In the genomic region with DNA sequence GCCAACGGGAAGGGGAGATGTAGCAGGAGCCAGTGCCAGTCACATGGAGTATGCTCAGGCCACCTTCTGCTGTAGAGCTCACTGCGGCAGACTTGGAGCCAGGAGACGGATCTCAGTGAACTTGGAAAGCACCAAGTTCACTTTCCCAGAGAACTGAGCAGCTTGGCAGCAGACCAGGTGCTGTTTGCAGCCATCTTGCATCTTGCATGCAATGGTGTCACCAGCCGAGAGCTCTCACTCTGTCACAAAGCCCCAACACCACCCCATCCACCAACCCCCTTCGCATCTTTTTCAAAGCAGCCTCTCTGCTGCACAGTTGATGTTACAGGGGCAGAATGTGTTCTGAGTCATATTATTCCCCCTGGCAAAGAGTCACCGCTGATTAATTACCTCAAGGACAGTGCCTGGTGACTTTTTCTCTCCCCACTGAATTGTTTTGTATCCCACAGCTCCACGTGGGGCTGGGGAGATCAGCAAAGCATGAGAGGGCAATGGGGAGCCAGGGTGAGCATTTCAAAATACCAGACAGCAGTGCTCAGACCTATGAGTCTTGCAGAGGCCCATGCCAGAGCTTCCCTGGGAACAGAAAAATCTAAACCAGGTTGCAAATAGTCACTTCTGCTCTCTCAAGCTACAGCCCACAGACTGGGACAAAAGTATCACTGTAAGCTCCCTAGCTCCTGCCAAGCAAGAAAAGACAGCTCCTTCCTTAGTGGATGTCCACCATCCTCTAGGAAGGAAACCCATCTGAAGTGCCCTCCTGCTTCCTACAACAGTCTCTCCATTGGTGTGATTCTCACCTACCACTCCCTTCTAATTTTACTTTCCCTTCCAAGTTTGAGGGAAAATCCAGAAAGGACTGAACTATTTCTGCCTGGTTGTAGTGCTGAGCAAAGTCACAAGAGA, we compare ENCODE assay signal across 12 mouse cellular contexts.
A peak's percentile ranks its signal among the peaks of the same experiment; 100 is the strongest.
DNase-seq lines count a peak whose midpoint lies in the region; TF ChIP-seq lines count a peak whose summit lies in the region.
"Had no signal": no experiment of that assay in that cellular context is flagged by ENCODE, and none has a peak within 500 bp of the region (broad histone marks: within the 10 kb centered on the region; RNA-seq: fewer than 3 reads in every experiment).

No protein-coding gene starts in this region.

- intact Hi-C loops in left cerebral cortex, postnatal 14 days (cut with DNase I): no loop called here

- no peak for TF ChIP-seq CTCF in kidney, adult 2 months (conservative IDR thresholded peaks at IDR 0.05; ENCODE audit: insufficient read depth, insufficient read length, low read depth, low read length)

- peak; percentile 83 to 91 for DNase-seq in adrenal gland, adult (ENCODE audit: inconsistent age in 2 of 2, low spot score in 1 of 2)
- no peak for DNase-seq in adrenal gland, postnatal 4 days (ENCODE audit: low spot score in 2 of 2)
- DNase-seq in left cerebral cortex, adult 18-20 months (ENCODE audit: low spot score in 2 of 2): peak; percentile 4 to 9
- DNase-seq in left cerebral cortex, adult 8-10 months (ENCODE audit: low spot score in 2 of 2): no peak
- peak; percentile 66 to 76 for DNase-seq in adrenal gland, postnatal 36 days
- DNase-seq in left cerebral cortex, postnatal 14 days (ENCODE audit: low spot score in 2 of 2): peak; percentile 5 to 14
- DNase-seq in kidney, adult 2 months: no peak
- DNase-seq in kidney, postnatal 25 days: no peak

- H3K27me3 ChIP-seq in kidney, adult 2 months (replicated peaks; ENCODE audit: control insufficient read depth, insufficient read depth, low read length): no peaks in the 10 kb centered on the region
- H3K27me3 ChIP-seq: embryonic facial prominence, embryonic 15.5 days; hindbrain, embryonic 12.5 days; liver, embryonic 12.5 days had no signal

- no peak for TF ChIP-seq POLR2A in kidney, adult 2 months (IDR thresholded peaks at IDR 0.05; ENCODE audit: low read depth, low read length)

- H3K4me3 ChIP-seq in kidney, adult 2 months (ENCODE audit: insufficient read depth, low read depth, low read length): no peak overlapping the region
- H3K4me3 ChIP-seq: embryonic facial prominence, embryonic 15.5 days; hindbrain, embryonic 12.5 days; liver, embryonic 12.5 days had no signal

- H3K27ac ChIP-seq in kidney, adult 2 months (ENCODE audit: insufficient read depth, low read depth, low read length): no peak overlapping the region
- H3K27ac ChIP-seq: embryonic facial prominence, embryonic 15.5 days; hindbrain, embryonic 12.5 days; liver, embryonic 12.5 days; macrophage had no signal

- H3K36me3 ChIP-seq in kidney, adult 2 months (ENCODE audit: control insufficient read depth, insufficient read depth, low read length): no peaks in the 10 kb centered on the region
- H3K36me3 ChIP-seq: embryonic facial prominence, embryonic 15.5 days; hindbrain, embryonic 12.5 days; liver, embryonic 12.5 days had no signal

- no peaks in the 10 kb centered on the region for H3K4me1 ChIP-seq in kidney, adult 2 months (ENCODE audit: control insufficient read depth, insufficient read depth, low read length)
- H3K4me1 ChIP-seq: liver, embryonic 12.5 days had no signal

- 72% methylated on average over 7 of the region's 7 CpGs for WGBS in kidney, adult 2 months

Comparison
In these comparisons a context has a peak if more than half of its experiments do, and no peak if none do; other contexts are left out.
1. DNase-seq: peak in adrenal gland, adult (2 of 2), left cerebral cortex, adult 18-20 months (2 of 2), adrenal gland, postnatal 36 days (2 of 2) and left cerebral cortex, postnatal 14 days (2 of 2); none in adrenal gland, postnatal 4 days (0 of 2), left cerebral cortex, adult 8-10 months (0 of 2), kidney, adult 2 months (single experiment) and kidney, postnatal 25 days (0 of 2).